Mouse (Mus musculus) heart, postnatal 25 days (tissue): ENCODE results near the gene Olfr286. TPM values are rescaled to one million over a fixed set of nuclear protein-coding genes. Genes with fewer than 3 reads are reported as not detected.

Experiments
- total RNA-seq, 2 experiments: library from RNA; stranded (reverse); gene quantifications; 2 replicates each; pipeline ENCODE4 v1.2.3; 2021

Olfr286 gene
- total RNA-seq, 2 experiments from 2014 or later, result not detected

Other genes with a start within 250 kb of the Olfr286 start
- under 1 TPM; 0.36 to 0.52 TPM for gene Col2a1, start 229.8 kb downstream of the Olfr286 start, total RNA-seq
- 100 to 1,000 TPM; 887 to 925 TPM for gene Pfkm, start 141.9 kb downstream of the Olfr286 start, total RNA-seq
- 10 to 100 TPM in 1 of 2 experiments, 1 to 10 TPM in 1; 9.9 to 10.2 TPM for gene Senp1, start 140.7 kb downstream of the Olfr286 start, total RNA-seq
- 100 to 1,000 TPM; 102 to 106 TPM for gene Asb8, start 68.8 kb downstream of the Olfr286 start, total RNA-seq
- gene Ccdc184, start 67.3 kb downstream of the Olfr286 start, total RNA-seq, result under 1 TPM; 0.81 to 0.91 TPM
- gene Olfr288, start 38.9 kb downstream of the Olfr286 start, total RNA-seq, result not detected
- not detected for gene Gm44579, start 13.5 kb downstream of the Olfr286 start, total RNA-seq
- gene Olfr287, start 13.4 kb downstream of the Olfr286 start, total RNA-seq, result not detected
- gene H1fnt, start 22.8 kb upstream of the Olfr286 start, total RNA-seq, result not detected
- gene Zfp641, start 61.7 kb upstream of the Olfr286 start, total RNA-seq, result 1 to 10 TPM; 5.3 to 6.2 TPM
- not detected for gene Olfr285, start 82.9 kb upstream of the Olfr286 start, total RNA-seq
- gene Olfr284, start 106.5 kb upstream of the Olfr286 start, total RNA-seq, result not detected
- not detected for gene Olfr283, start 146.5 kb upstream of the Olfr286 start, total RNA-seq
- gene Olfr282, start 196.8 kb upstream of the Olfr286 start, total RNA-seq, result not detected
- gene Olfr281, start 218.1 kb upstream of the Olfr286 start, total RNA-seq, result not detected
- gene OR5BS1P, start 235.4 kb upstream of the Olfr286 start, total RNA-seq, result not detected
- gene Lalba, start 248.3 kb upstream of the Olfr286 start, total RNA-seq, result not detected